Mouse (Mus musculus) heart, adult 9 months (tissue): ENCODE measurements at regions not wholly inside any gene's neighbourhood (a gene's known extent, or its start where the extent isn't known, plus 50 kb on each side); places are given as distances from the start of the nearest gene placed in this dataset.
A peak's percentile ranks its signal among the peaks of the same experiment; 100 is the strongest.
"Not testable (repeated sequence)": the region's sequence is repeated elsewhere in the genome, so short reads cannot be mapped to it uniquely, and the experiment has no call there.

Experiments used
- DNase-seq, 2 experiments: peaks; one replicate each; pipeline ENCODE4 v3.0.0; 2022; ENCODE audit warnings: low spot score in 2 of 2

DNA sequence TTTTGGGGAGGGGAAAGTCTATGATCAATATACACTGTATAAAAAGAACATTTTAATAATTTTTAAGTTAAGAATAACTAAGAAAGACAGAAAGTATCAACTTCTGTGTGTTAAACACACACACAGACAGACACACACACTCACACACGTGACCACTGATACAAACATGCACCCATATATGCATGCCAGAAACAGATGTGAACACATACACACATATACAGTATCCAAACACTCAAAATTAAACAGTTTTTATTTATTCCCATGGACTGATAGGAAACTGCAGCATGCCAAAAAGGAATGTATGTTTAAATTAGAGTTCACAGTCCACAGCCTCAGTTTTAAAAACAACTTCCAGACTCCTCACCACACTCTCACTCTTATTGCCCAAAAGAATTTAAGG lies 203.4 kb upstream of the Tbl1x start:
- DNase-seq: no peak

DNA sequence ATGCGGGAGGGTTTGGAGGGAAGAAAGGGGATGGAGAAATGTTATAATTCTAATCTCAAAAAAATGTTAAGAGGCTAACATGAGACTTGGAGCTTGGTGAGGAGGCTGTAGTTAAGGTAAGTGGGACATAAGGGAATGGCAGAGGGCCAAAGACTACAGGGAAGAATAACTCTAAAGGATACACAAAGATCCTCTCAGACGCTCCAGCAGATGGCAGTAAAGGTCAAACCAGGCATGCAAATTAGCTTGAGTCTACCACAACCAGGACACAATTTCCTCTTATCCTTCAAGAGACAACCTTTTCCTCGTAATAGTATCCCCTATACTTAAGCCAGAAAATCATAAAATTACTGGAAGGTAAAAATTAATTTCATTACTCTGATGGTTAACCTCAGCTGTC lies 196.4 kb upstream of the Tbl1x start:
- DNase-seq: peak; percentile 1 to 41

DNA sequence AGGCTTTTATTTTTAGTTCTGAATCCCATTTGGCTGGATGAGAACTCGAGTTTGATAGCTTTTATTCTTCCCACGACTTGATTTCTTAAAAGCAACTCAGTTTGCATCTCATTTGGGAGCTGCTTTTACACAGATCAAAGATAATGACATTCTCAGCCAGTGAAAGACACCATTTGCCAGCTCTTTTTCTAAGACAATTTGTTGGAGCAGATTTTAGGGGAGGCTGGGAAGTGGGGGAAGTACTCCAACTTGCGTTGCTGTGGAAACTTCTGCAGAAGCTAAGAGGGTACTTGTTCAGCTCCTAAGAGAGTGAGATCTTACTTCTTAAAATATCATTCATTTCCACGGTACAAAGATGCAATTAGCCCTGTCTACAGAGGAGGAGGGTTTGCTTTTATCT lies 187.2 kb upstream of the Tbl1x start:
- no peak for DNase-seq

DNA sequence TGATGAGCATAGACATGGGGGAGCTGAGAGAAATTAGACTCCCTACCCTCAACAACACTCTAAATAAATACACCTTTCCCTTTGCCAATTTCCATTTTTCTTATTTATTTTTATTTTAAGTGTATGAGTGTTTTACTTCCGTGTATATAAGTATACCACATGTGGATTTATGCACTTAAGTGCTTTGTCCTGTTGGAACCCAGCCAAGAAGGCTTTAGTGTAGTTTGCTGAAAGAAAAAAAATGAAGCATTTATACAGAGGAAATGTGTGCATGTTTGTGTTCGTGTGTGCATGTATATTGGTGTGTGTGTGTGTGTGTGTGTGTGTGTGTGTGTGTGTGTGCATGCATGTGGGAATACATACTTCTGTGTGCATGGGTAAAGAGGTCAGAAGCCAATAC lies 157.6 kb upstream of the Tbl1x start:
- no peak for DNase-seq

DNA sequence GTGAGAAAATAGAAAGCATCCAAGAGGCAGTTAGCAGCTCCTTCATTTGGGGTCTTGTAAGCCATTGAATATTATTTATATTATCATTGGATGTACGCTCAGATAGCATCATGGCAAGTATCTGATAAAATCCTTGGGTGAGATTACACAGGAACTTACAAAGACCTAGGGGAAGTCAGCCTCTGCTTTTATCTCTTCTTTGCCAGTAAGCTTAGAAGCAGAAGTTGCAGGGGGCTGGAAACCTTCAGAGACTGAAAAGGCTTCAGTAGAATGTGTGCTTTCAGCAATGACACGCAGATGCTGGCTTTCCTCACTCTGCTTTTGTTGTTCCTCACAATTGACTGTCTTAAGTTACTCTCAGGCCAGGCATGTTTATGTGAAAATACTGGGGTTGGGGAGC lies 150.3 kb upstream of the Tbl1x start:
- no peak for DNase-seq

DNA sequence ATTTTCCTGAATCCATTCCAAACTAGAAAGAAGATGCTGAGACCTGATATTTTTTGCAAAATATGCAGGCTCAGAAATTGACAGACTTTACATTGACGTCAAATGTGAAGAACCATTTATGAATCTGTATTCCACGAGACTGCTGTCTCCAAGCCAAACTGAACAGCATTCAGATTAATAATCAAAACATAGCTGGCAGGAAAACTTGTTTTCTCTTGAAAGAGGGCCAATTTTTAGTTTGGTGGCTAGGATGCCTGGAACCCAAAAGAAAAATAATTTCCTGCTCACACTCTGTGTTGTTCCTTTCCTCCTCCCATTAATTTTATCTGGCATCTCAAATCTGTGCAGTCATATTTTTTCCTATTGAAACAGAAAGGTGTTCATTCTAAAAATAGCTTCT lies 149.7 kb upstream of the Tbl1x start:
- no peak for DNase-seq

DNA sequence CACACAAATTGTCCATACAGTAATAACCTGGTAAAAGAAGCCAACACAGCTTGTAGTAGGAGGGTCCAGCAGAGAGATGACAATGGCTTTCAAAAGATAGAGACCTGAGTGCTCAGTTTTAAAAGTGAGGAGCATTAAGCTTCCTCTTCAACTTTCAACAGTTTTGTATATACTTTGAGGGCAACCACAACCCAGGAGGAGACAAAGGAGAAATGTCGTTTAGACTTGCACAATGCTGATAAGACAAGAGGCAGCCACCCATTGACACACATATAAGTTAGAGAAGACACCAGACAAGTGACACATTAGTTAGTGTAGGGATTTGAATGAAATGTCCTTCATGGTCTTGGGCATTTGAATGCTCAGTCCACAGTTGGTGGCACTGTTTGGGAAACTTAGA lies 147.2 kb upstream of the Tbl1x start:
- DNase-seq: no peak

DNA sequence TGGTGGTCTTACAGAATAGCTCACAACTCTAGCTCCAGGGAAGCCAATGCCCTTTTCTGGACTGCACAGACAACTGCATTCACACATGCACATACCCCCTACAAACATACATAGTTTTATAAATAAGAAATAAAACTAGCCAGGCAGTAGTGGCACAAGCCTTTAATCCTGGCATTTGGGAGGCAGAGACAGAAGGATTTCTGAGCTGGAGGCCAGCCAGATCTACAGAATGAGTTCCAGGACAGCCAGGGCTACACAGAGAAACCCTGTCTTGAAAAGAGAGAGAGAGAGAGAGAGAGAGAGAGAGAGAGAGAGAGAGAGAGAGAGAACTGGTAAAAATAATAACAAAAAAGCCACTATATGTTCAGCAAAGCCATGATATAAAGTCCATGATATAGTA lies 143.5 kb upstream of the Tbl1x start:
- no peak for DNase-seq

DNA sequence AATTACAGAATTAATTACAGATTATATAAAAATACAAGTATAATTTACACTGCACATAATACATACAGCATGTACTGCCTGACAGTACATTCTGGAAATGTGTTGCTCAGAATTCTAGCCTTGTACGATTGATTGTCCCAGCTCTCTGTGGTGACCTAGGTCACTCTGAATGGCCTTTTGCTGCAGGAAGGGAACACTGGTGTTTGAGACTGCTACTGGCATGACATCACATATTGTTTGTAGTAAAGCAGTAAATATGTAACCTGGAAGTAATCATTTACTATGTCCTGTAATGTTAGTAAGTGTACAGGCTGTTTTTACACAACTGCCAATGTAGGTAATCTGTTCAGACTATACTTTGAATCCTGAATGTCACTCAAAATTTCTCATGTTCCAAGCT lies 123.5 kb upstream of the Tbl1x start:
- DNase-seq: no peak

DNA sequence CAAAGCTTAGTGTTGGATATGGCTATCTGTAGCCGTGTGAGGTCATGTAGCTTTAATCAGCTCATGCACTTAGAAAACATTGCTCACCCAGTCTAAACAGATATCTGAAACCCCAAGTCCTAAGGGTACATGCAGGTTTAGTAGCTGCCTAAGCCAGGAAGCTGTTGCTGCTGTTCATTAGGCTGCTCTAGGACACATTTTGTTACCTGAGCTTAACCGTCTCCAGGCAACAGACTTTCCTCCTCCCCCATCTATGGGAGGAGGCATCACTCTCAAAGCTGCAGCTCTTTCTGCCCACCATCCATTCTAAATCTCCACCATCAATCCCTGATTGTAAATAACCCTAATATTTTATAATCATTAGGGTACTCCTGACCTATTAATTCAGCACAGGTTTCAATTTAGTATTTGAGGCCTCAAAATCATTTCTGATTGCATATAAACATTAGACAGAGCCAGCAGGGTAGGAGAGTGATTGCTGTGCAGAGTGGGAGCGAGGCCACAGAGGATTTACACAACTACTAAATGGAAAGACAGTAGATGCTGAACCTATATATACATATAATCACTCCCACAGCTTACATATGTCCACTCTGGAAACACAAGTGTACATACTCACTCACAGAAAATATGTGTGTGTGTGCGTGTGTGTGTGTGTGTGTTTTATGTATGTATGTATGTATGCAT lies 118.9 kb upstream of the Tbl1x start:
- no peak for DNase-seq

DNA sequence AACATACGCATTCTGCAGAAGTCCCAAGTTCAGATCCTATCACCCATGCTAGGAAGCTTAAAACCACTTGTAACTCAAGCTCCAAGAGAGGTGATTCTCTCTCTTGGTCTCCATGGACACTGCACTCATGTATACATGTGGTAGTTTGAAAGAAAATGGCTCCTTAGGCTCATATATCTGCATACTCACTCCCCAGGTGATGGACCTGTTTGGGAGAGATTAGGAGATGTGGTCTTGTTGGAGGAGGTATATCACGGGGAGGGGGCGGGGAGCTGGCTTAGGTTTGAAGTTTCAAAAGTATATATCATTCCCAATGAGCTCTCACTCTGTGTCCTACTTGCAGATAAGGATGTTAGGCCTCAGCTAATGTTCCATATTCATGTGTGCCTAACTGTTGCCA lies 103.9 kb upstream of the Tbl1x start:
- DNase-seq: no peak

DNA sequence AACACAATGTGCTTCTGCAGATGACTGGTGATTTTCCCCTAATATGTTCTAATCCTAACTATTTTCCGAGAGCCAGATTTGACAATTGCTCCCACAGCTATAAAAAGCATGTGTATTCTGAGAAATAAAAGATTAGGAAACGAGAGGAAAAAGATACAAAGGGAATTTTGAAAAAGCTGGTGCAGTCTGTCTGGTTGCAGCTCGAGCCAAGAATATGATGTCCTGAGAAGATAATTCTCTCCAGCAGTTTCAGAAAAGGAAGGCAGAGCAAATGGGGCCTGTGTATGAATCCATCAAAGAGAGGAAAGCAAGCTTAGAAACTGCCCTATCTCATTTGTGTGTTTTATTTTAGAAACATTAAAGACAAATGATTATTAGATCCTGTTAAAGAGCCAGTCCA lies 102.9 kb upstream of the Tbl1x start:
- peak in 1 of 2 experiments; percentile 13 for DNase-seq

DNA sequence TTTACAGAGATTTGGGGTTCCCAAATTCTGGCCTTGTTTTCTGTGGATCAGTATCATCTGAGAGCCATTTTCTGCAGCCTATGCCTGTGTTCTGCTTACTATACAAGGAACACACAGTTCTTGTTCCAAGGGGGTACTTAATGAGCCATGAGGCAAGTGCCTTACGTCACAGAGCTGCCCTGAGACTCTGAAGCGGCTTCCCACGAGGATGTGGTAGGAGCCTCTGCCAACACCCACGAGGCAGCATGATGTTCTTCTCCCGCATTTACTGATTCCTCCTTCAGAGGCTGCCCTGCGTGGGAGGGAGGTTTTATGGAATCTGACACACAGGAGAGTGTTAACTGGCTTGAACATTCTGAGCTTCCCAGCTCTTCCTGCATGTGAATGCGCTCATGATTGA lies 101.4 kb upstream of the Tbl1x start:
- peak; percentile 16 to 30 for DNase-seq

DNA sequence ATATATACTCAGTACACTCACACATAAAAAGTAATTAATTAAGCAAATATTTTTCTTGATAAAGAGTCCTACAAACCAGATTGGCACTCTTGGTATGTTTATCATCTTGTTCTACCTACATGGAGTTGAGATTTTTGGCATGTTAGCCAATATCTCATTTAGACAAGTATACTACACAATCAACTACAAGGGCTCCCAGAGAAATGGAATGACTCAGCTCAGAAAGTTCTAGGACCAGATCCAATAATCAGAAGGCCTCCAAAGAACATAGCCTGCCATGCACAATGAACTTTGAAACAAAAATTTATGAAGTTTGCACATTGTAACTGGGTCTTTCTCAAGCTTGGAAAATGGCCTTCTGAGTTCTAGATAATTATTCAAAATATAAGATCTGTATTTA lies 100.0 kb upstream of the Tbl1x start:
- no peak for DNase-seq

DNA sequence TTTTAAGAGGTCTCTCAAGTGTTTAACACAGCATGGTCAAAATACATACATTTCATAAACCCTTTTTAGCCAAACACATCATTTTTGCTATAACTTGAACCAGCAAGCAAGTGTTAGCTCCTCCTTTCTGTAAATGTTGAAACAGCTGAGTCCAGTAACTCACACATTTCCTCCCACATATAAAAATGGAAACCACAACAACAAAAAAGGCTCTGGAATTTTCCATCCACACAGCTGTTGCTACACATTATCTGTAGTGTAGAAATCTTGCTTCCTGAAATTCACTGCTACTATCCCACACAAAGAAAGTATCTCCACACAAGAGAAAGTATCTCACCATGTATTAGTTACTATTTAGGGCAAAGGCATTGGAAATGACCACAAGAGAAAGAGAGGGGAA lies 96.7 kb upstream of the Tbl1x start:
- DNase-seq: no peak

DNA sequence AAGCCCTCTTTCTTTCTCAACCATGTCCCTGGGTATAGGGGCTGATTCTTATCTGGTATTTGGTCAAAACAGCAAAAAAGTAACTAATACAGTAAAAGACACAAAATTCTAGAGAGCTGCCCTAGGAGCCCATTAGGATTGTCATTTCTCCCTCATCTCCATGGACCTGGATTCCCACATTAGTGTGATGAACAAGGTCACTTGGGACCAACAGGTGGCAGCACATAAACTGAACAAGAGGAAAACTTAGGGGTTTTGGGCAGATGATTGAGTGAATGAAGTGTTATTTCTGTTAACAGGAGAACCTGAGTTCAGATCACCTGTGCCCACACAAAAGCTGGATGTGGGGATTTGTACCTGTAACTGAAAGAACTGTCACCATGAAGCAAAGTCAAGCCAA lies 93.0 kb upstream of the Tbl1x start:
- no peak for DNase-seq

DNA sequence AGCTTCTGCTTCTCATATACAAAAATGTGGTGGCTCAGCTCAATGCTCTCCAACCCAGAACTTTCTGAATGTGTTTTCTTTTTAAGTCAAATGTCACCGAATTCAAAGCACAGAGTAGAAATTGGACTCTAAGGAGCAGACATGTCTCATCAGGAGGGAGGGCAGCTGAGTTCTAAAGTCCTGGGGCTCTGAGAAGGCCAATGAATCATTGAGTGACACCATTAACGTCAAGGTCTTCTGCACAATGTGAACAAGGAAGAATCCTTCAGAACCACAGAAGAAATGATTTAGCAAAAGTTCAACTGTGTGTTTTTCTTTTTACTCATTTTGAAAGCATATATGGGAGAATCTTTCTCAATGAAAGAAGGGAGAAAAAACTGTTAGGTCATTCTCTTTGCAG lies 88.6 kb upstream of the Tbl1x start:
- DNase-seq: no peak

DNA sequence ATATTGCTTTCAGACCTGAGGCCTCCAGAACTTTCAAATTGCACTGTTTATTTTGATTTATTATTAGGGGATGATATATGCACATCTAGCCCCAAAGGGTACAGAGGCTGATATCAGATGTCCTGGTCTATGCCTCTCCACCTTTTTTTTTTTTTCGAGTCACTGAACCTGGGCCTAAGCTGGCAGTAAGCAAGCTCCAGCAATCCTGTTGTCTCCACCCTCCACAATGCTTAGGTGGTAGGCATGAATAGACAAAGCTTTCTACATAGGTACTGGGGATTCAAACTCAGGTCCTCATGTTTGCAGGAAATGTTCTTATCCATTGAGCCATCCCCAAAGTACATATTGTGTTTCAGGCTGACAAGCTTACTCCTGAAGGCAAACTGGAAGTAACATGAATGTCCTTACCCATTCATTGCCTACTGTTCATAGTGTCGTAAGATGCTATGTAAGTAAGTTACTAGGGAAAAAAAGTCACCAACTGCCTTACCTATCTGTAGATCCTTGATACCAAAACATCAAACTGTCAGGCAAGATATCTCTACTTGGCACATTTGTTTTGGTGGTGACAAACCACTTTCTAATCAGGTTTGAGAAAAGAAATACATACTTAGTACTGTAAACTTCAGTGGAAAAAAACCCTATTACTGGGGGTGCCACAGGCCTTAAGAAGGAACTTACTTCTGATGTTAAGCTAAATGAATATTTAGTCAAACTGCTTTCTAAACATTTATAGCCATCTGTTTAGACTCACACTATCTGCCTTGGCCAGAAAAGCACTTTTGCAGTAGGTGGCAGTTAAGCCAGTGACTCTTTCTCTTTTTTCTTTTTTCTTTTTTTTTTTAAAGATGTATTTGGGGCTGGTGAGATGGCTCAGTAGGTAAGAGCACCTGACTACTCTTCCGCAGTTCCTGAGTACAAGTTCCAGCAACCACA lies 85.8 kb upstream of the Tbl1x start:
- no peak for DNase-seq

DNA sequence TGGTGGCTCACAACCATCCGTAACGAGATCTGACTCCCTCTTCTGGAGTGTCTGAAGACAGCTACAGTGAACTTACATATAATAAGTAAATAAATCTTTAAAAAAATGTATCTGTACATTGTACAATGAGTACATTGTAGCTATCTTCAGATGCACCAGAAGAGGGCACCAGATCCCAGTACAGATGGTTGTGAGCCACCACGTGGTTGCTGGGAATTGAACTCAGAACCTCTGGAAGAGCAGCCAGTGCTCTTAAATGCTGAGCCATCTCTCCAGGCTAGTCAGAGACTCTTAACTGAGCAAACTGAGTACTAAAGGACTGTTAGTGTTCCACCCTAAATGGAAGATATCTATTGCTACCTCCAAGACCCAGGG lies 85.1 kb upstream of the Tbl1x start:
- DNase-seq: not testable (repeated sequence)

DNA sequence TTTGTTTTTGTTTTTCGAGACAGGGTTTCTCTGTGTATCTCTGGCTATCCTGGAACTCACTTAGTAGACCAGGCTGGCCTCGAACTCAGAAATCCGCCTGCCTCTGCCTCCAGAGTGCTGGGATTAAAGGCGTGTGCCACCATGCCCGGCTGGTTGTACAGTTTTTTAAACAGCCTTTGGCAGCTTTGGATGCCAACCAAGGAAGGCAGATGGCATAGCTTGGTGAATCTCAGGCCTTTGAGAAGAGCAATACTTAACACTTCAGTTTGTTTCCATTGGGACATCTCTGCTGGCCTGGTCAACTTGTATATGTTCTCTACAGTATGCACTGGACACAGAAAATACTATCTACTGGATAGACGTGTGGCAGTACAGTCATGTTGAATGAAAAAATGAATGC lies 84.0 kb upstream of the Tbl1x start:
- DNase-seq: not testable (repeated sequence)

DNA sequence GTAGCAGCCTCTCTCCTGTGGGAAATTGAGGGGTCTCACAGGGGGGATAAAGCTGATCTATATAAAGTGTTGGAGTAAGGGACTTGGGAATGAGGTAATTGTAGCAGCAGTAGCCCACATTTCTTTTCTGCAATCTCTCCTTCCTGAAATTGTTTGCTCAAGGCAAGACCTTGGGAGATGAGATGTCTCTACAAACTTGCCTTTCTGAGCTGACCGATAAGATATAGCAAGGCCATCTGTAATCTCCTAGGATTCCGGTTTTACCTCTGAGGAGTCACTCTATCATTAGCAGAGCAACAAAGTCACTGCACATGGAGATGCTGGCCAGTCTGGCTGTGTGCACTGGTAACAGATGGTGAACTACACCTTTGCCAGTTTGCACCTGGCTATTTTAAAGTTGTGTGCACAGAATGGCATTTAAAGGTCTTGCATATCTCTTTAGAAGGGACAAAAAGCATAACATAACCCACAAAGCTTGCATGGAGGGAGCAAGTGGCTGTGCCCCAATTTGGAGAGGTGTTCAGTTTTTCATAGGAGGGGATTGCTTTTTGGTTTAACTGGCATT lies 78.7 kb upstream of the Tbl1x start:
- no peak for DNase-seq

DNA sequence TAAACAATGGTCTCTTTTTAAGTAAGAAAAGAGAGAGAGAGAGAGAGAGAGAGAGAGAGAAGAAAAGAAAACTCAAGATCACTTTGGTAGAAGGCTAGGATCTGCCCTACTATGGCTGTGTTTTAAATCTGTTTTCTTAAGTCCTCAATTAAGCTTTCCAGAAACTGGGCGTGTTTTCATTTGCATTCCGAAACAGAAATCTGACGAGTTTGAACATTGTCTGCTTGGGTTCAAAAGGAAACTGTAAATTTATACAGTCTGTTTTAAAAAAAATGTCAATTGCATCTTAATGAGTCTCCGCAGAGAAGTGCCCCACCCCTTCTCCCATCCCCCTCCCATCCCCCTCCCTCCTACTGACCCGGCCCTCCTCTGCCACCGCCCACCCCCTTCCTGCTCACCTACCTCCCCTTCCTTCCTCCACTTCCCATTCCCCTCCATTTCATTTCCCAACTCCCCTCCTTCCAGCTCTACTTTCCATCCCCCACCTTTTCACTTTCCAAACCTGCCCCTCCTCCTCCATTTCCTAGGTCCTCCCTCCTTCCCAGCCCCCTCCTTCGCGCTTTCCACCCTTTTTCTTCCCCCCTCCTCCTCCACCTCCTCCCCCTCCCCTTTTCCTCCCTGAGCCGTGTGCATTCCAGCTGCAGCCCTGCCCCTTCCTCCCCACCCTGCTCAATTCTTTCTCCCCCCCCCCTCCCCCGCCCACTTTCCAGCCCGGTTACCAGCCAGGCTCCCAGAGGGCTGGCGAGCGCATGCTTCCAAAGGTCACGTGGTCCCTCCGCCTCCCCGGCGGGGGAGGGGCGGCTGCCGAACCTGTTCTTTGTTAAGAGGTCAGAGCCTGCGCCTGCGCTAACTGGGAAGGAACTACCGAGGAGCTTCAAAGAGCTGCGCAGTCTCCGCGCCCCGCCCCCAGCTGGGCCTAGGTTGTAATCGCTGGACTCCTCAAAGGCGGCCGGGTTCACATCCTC lies 77.7 kb upstream of the Tbl1x start:
- peak; percentile 93 to 94 for DNase-seq
